Comparison of ENCODE assay signal across 8 mouse cellular contexts in the genomic region with DNA sequence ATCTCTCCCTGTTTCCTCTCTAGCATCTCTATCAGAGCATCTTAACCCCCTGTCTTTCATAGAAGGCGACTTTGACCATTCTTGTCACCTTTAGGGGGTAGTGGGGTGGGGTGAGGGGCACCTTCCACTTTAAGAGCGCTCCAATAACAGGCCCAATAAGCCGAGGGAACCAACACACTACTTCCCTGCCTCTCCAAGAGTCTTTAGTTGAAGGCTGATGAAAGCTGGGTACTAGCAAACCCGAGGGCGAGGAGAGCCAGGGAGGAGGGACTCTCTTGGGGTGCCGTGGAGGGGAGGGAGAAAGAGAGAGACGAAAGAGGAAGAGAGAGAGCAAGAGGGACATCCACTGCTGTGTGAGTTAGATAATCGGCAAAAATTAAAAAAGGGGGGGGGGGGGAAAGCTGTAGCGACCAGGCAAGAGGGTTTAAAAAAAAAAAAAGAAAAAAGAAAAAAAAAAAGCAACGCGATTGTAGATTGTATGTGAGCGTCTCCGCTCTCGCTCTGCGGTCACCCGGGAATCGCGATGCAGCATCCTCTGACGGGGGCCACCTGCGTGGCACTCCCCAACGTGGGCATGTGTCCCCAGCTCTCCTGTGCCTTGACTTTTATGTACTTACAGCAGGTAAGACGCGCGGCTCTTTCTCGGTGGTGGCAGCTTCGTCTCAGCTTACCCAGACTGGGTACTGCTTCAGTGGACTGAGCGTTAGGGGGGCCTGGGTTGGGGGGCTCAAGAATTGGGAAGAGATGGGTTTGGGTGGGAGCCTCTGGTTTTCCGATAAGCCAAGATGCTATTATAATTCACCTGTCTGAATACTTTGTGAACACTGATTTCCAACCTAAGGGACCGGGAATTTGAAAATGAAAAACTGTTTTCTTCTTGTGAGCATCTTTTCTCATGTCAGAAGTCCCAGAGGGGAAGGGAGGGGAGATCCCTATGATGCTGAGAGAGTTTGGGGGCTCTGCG.
A peak's percentile ranks its signal among the peaks of the same experiment; 100 is the strongest.
DNase-seq lines count a peak whose midpoint lies in the region; ATAC-seq and TF ChIP-seq lines count a peak whose summit lies in the region.

No protein-coding gene starts in this region.

- peaks cover 55% of the 10 kb centered on the region for H3K27me3 ChIP-seq in E14TG2a.4 (ENCODE audit: insufficient read depth, low read length)
- peaks cover 30% of the 10 kb centered on the region for H3K27me3 ChIP-seq in forebrain, embryonic 11.5 days (ENCODE audit: control insufficient read depth, insufficient read depth, low read length)
- peaks cover 59% of the 10 kb centered on the region for H3K27me3 ChIP-seq in limb, embryonic 12.5 days

- no peak overlapping the region for H3K27ac ChIP-seq in forebrain, embryonic 11.5 days (ENCODE audit: low read depth, low read length)
- no peak overlapping the region for H3K27ac ChIP-seq in limb, embryonic 12.5 days

- peaks cover 14% of the 10 kb centered on the region for H3K4me1 ChIP-seq in E14TG2a.4 (replicated peaks; ENCODE audit: low read depth, low read length)
- peaks cover 3% of the 10 kb centered on the region; the same call in 1 of the 2 replicates for H3K4me1 ChIP-seq in forebrain, embryonic 11.5 days (replicated peaks; ENCODE audit: control insufficient read depth, insufficient read depth, low read length)
- H3K4me1 ChIP-seq in limb, embryonic 12.5 days (replicated peaks), result peaks cover 12% of the 10 kb centered on the region

- no peak for TF ChIP-seq CTCF in E14TG2a.4 (conservative IDR thresholded peaks at IDR 0.05; ENCODE audit: low read length)

- 2% methylated on average over 28 of the region's 30 CpGs for WGBS in forebrain, embryonic 11.5 days
- WGBS in limb, embryonic 12.5 days, result 2% methylated on average over 28 of the region's 30 CpGs

- H3K4me2 ChIP-seq in forebrain, embryonic 11.5 days (ENCODE audit: low read depth, low read length, severe bottlenecking), result peak overlapping the region; percentile 62
- peak overlapping the region; percentile 65 for H3K4me2 ChIP-seq in limb, embryonic 12.5 days

- H3K9me3 ChIP-seq in E14TG2a.4 (ENCODE audit: low read length), result no peaks in the 10 kb centered on the region
- H3K9me3 ChIP-seq in forebrain, embryonic 11.5 days (ENCODE audit: control insufficient read depth, low read length), result no peaks in the 10 kb centered on the region
- H3K9me3 ChIP-seq in limb, embryonic 12.5 days, result no peaks in the 10 kb centered on the region

- peak; percentile 91 for DNase-seq in heart, adult 11 months
- no peak for DNase-seq in heart, adult 9 months (ENCODE audit: low spot score in 2 of 2)
- DNase-seq in forebrain, embryonic 11.5 days (ENCODE audit: low spot score), result peak; percentile 58
- DNase-seq in spleen, adult 12 weeks (ENCODE audit: low spot score), result no peak
- DNase-seq in adrenal gland, adult (ENCODE audit: inconsistent age in 2 of 2, low spot score in 1 of 2), result no peak
- no peak for DNase-seq in cerebellum, adult 11 months

- peak overlapping the region; percentile 37; the same call in 1 of the 2 replicates for H3K9ac ChIP-seq in forebrain, embryonic 11.5 days (ENCODE audit: low read length)
- peak overlapping the region; percentile 51 for H3K9ac ChIP-seq in limb, embryonic 12.5 days (replicated peaks)

- H3K36me3 ChIP-seq in E14TG2a.4 (ENCODE audit: insufficient read depth, low read length), result no peaks in the 10 kb centered on the region
- H3K36me3 ChIP-seq in forebrain, embryonic 11.5 days (ENCODE audit: control insufficient read depth, insufficient read depth, low read length), result no peaks in the 10 kb centered on the region
- no peaks in the 10 kb centered on the region for H3K36me3 ChIP-seq in limb, embryonic 12.5 days

- peak; percentile 58 for ATAC-seq in forebrain, embryonic 11.5 days (replicated peaks; ENCODE audit: low FRiP score)
- ATAC-seq in limb, embryonic 12.5 days (ENCODE audit: insufficient number of reproducible peaks, insufficient read depth, low FRiP score, low TSS enrichment, low read depth), result no peak

- H3K4me3 ChIP-seq in E14TG2a.4 (replicated peaks; ENCODE audit: low read length), result 0 out of 2 replicates have a peak overlapping the region, but pooled peaks have one; percentile 32
- peak overlapping the region; percentile 33 for H3K4me3 ChIP-seq in forebrain, embryonic 11.5 days (ENCODE audit: low read depth, low read length)
- peak overlapping the region; percentile 37 for H3K4me3 ChIP-seq in limb, embryonic 12.5 days (replicated peaks)

Comparison
In these comparisons a context has a peak if more than half of its experiments do, and no peak if none do; other contexts are left out.
1. DNase-seq: peak in heart, adult 11 months (single experiment) and forebrain, embryonic 11.5 days (single experiment); none in heart, adult 9 months (0 of 2), spleen, adult 12 weeks (single experiment), adrenal gland, adult (0 of 2) and cerebellum, adult 11 months (single experiment).
2. Peak in every context shown above with its lines, with median percentiles within 50 percentile points of each other: H3K4me3 ChIP-seq.